Mouse (Mus musculus) forelimb bud, embryonic 11.5 days (tissue): ENCODE data around the gene Afmid.
"Not testable (repeated sequence)": the region's sequence is repeated elsewhere in the genome, so short reads cannot be mapped to it uniquely, and the experiment has no call there.

ENCODE experiments used
- DNase-seq: peaks from one replicate; pipeline ENCODE4 v3.0.0-alpha.2; 2012; ENCODE audit warnings: low read depth, low spot score

The Afmid gene

GRCm38 (mm10) chr11:117824060-117824969, 1.4 kb upstream of the Afmid start:
- peak; percentile 86 for DNase-seq

- DNase-seq = peak; percentile 52
Measured at GRCm38 (mm10) chr11:117826164-117826563, 440 bp downstream of the Afmid start.

- no peak for DNase-seq
Measured at GRCm38 (mm10) chr11:117826916-117827315, 1.2 kb downstream of the Afmid start.

- no peak for DNase-seq
Measured at GRCm38 (mm10) chr11:117827386-117827785, 1.7 kb downstream of the Afmid start.

GRCm38 (mm10) chr11:117828149-117828887, 2.6 kb downstream of the Afmid start:
- DNase-seq = no peak

GRCm38 (mm10) chr11:117828888-117829604, 3.3 kb downstream of the Afmid start:
- no peak for DNase-seq

GRCm38 (mm10) chr11:117829671-117830215, 4.0 kb downstream of the Afmid start:
- DNase-seq = no peak

- no peak for DNase-seq
Measured at GRCm38 (mm10) chr11:117830401-117830800, 4.7 kb downstream of the Afmid start.

GRCm38 (mm10) chr11:117832086-117832969, 6.6 kb downstream of the Afmid start:
- peak; percentile 70 for DNase-seq

GRCm38 (mm10) chr11:117833509-117833908, 7.8 kb downstream of the Afmid start:
- not testable (repeated sequence) for DNase-seq

- no peak for DNase-seq
Measured at GRCm38 (mm10) chr11:117834086-117834485, 8.4 kb downstream of the Afmid start.

- peak; percentile 44 for DNase-seq
Measured at GRCm38 (mm10) chr11:117836306-117836705, 10.6 kb downstream of the Afmid start.

- no peak for DNase-seq
Measured at GRCm38 (mm10) chr11:117838572-117838971, 12.8 kb downstream of the Afmid start.

- no peak for DNase-seq
Measured at GRCm38 (mm10) chr11:117839021-117839420, 13.3 kb downstream of the Afmid start.

- DNase-seq = no peak
Measured at GRCm38 (mm10) chr11:117840910-117841309, 15.2 kb downstream of the Afmid start.

- no peak for DNase-seq
Measured at GRCm38 (mm10) chr11:117843434-117843833, 17.7 kb downstream of the Afmid start.

GRCm38 (mm10) chr11:117844997-117845396, 19.3 kb downstream of the Afmid start:
- DNase-seq = no peak

- DNase-seq = no peak
Measured at GRCm38 (mm10) chr11:117845651-117846050, 19.9 kb downstream of the Afmid start.

GRCm38 (mm10) chr11:117846640-117847039, 20.9 kb downstream of the Afmid start:
- no peak for DNase-seq

GRCm38 (mm10) chr11:117847593-117848215, 22.0 kb downstream of the Afmid start:
- no peak for DNase-seq
